22 mouse cellular contexts compared by ENCODE assay signal in genomic region chr3:21645268-21645667, GRCm38 (mm10).
A peak's percentile ranks its signal among the peaks of the same experiment; 100 is the strongest.
DNase-seq lines count a peak whose midpoint lies in the region; ATAC-seq lines count a peak whose summit lies in the region.
"Had no signal": no experiment of that assay in that cellular context is flagged by ENCODE, and none has a peak within 500 bp of the region (broad histone marks: within the 10 kb centered on the region; RNA-seq: fewer than 3 reads in every experiment).

No protein-coding gene starts in this region.

- ATAC-seq in kidney, embryonic 15.5 days (replicated peaks; ENCODE audit: low FRiP score), result no peak
- ATAC-seq in stomach, embryonic 15.5 days (ENCODE audit: insufficient read depth, low FRiP score, low read depth), result no peak
- ATAC-seq: CD4-positive, CD25-positive, alpha-beta regulatory T cell, adult 4 months; liver, postnatal 0 days; midbrain, embryonic 15.5 days had no signal

- no peak overlapping the region for H3K4me3 ChIP-seq in kidney, embryonic 15.5 days (replicated peaks)
- H3K4me3 ChIP-seq in stomach, embryonic 15.5 days (replicated peaks), result no peak overlapping the region
- H3K4me3 ChIP-seq: limb, embryonic 10.5 days; megakaryocyte, embryonic 14.5 days; midbrain, embryonic 15.5 days; myocyte; neural tube, embryonic 15.5 days had no signal

- no peaks in the 10 kb centered on the region for H3K36me3 ChIP-seq in kidney, embryonic 15.5 days
- H3K36me3 ChIP-seq in stomach, embryonic 15.5 days, result no peaks in the 10 kb centered on the region
- H3K36me3 ChIP-seq: limb, embryonic 10.5 days; midbrain, embryonic 15.5 days; neural tube, embryonic 15.5 days had no signal

- no peaks in the 10 kb centered on the region for H3K27me3 ChIP-seq in kidney, embryonic 15.5 days
- no peaks in the 10 kb centered on the region for H3K27me3 ChIP-seq in stomach, embryonic 15.5 days (replicated peaks)
- H3K27me3 ChIP-seq: megakaryocyte, embryonic 14.5 days; midbrain, embryonic 15.5 days; neural tube, embryonic 15.5 days had no signal

- no peaks in the 10 kb centered on the region for H3K4me1 ChIP-seq in kidney, embryonic 15.5 days
- no peaks in the 10 kb centered on the region for H3K4me1 ChIP-seq in stomach, embryonic 15.5 days
- H3K4me1 ChIP-seq: limb, embryonic 10.5 days; megakaryocyte, embryonic 14.5 days; midbrain, embryonic 15.5 days; neural tube, embryonic 15.5 days had no signal

- H3K4me2 ChIP-seq in kidney, embryonic 15.5 days, result no peak overlapping the region
- H3K4me2 ChIP-seq in stomach, embryonic 15.5 days, result no peak overlapping the region
- H3K4me2 ChIP-seq: heart, embryonic 11.5 days; hindbrain, embryonic 14.5 days; midbrain, embryonic 15.5 days; neural tube, embryonic 15.5 days had no signal

- no peak overlapping the region for H3K9ac ChIP-seq in kidney, embryonic 15.5 days
- no peak overlapping the region for H3K9ac ChIP-seq in stomach, embryonic 15.5 days
- H3K9ac ChIP-seq: hindbrain, embryonic 14.5 days; liver, postnatal 0 days; midbrain, embryonic 15.5 days; neural tube, embryonic 15.5 days had no signal

- WGBS in kidney, embryonic 15.5 days, result 41% methylated on average over 1 of the region's 1 CpGs
- 56% methylated on average over 1 of the region's 1 CpGs for WGBS in stomach, embryonic 15.5 days

- DNase-seq in cerebellum, adult 11-12 months, result peak; percentile 6
- no peak for DNase-seq in cerebellum, postnatal 25 days
- DNase-seq in kidney, postnatal 10 days, result no peak
- peak; percentile 1 for DNase-seq in Muller cell, postnatal 12 days (ENCODE audit: inconsistent ontology term)
- DNase-seq in testis, postnatal 14 days (ENCODE audit: low spot score), result no peak
- DNase-seq in gastrocnemius, adult 18-20 months (ENCODE audit: low spot score), result no peak
- DNase-seq: adrenal gland, postnatal 36 days; kidney, adult 8-10 months; kidney, postnatal 36 days; liver, postnatal 0 days; right cerebral cortex, postnatal 25 days; thymus, postnatal 36 days had no signal

- H3K27ac ChIP-seq in kidney, embryonic 15.5 days, result 0 out of 2 replicates have a peak overlapping the region, but pooled peaks have one; percentile 27
- H3K27ac ChIP-seq in stomach, embryonic 15.5 days, result peak overlapping the region; percentile 21; the same call in 1 of the 2 replicates
- H3K27ac ChIP-seq: hindbrain, embryonic 14.5 days; limb, embryonic 10.5 days; midbrain, embryonic 15.5 days; neural tube, embryonic 15.5 days had no signal

- no peaks in the 10 kb centered on the region for H3K9me3 ChIP-seq in kidney, embryonic 15.5 days (replicated peaks)
- no peaks in the 10 kb centered on the region for H3K9me3 ChIP-seq in stomach, embryonic 15.5 days
- H3K9me3 ChIP-seq: limb, embryonic 10.5 days; megakaryocyte, embryonic 14.5 days; midbrain, embryonic 15.5 days; neural tube, embryonic 15.5 days had no signal

Comparison
In these comparisons a context has a peak if more than half of its experiments do, and no peak if none do; other contexts are left out.
1. DNase-seq: peak in cerebellum, adult 11-12 months (single experiment) and Muller cell, postnatal 12 days (single experiment); none in cerebellum, postnatal 25 days (0 of 2), kidney, postnatal 10 days (single experiment), testis, postnatal 14 days (single experiment) and gastrocnemius, adult 18-20 months (single experiment).